Mouse (Mus musculus) adrenal gland, adult 18-20 months (tissue): ENCODE measurements at regions not wholly inside any gene's neighbourhood (a gene's known extent, or its start where the extent isn't known, plus 50 kb on each side); places are given as distances from the start of the nearest gene placed in this dataset.

Experiments
- DNase-seq, 2 experiments: peaks; one replicate each; pipeline ENCODE4 v3.0.0; 2021 to 2022; ENCODE audit warnings: low spot score in 2 of 2

DNA sequence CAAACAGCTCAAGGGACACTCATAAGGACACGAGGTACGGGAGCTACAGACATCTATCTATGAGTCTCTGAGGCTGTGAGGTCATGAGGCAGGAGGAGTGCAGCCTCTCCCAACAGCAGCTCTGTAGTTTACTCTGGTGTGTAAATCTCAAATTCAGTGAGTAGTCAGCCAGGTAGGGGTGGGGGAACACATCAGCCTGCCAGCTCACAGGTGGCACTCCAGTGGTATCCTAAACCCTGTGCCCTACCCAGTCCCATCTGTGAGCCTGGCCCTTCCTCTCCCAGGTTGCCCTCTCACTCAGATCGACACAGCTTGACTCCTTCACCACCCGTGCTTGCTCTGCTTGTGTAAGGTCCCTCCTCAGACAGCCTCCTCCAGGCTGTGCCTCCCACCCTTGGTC lies 202.2 kb downstream of the Sipa1l2 start:
- DNase-seq = no peak

DNA sequence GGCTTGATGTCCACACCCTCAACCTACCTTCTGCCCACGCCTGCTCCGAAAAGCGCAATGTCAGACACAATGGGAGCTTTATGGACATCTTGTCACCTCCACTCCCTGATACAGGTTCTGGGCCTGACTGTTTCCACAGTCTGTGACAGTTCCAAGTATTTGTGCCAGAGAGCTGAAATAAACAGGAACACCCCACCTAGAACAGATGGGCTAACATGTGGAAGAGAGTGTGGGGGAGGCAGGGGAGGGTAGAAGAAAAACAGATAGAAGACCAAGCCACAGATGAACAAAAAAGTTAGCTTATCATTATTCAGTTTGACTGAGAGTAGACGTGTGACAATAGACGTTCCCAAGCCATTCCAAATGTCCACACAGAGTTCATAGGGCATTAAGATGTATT lies 204.6 kb downstream of the Sipa1l2 start:
- DNase-seq = no peak

DNA sequence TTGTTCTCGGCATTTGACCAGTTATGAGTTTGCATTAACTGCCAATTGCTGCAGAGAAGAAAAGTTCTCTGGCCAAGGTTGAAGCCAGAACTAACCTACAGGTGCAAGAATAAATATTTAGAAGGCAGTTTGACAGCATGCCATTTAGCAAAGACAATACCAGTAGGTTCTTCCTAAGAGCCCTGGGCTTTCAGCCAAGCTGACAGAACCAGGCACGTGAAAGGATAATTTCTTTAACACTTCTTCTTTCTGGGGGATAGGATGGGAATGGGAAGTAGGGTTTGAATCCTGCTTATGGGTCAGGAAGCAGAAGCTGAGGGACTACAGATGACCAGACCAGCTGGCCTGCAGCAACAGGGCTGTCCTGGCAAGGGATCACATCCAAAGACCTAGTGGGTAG lies 210.2 kb downstream of the Sipa1l2 start:
- no peak for DNase-seq

DNA sequence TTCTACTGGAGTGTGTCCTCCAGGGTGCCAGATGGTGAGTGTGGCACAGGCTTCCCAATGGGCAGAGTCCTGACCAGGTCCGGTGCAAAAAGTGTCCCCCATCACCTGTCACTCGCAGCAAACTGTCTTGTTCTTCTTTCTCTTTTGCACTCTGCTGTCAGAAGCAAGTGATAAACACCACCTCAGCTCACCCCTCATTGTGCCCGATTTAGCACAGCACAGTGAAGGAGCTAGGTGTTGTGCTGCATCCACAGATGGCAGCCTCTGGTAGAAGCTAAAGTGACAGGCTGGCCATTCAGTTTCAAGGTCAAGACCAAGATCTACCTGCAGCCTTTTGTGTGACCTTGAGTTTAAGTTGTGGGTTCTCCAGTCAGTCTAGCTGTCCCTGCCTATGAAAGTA lies 211.8 kb downstream of the Sipa1l2 start:
- DNase-seq = no peak

DNA sequence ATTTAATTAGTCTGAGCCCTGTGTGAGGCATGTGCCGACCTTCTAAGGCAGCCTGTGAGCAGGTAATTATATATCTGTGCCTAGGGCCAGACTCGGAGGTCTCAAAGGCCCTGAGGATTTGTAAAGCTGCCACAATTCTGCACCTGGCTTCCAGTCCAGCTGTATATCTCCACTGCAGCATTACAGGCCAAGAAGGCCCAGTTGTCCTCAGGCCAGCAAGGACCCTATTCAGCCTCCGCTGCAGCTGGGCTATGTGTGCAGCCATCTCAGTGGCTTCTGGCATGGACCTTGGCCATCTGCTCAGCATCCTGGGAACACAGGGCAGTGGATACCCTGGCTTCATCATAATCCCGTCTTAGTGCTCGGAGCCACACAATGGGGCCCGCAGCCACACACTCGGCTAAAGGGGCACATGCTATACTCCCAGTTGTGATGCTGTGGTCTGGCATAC lies 214.5 kb downstream of the Sipa1l2 start:
- no peak for DNase-seq

DNA sequence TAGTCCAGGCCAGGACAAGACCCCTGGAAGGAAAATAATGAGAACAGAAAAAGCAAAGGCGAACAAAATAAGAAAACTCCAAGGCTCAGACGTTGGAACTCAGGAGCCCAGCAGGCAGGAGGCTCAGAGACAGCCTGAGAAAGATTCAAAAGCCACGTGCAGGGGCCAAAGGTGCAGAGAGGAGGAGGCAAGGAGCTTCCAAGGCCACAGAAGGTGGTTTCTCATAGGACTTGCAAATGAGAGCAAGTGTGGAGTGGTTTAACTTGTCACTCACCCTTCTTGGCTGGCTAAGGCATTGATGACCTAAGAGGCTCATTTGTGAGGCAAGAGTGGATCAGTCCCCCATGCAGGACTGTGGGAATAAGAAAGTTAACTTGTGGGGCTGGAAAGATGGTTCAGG lies 217.3 kb downstream of the Sipa1l2 start:
- DNase-seq = no peak

DNA sequence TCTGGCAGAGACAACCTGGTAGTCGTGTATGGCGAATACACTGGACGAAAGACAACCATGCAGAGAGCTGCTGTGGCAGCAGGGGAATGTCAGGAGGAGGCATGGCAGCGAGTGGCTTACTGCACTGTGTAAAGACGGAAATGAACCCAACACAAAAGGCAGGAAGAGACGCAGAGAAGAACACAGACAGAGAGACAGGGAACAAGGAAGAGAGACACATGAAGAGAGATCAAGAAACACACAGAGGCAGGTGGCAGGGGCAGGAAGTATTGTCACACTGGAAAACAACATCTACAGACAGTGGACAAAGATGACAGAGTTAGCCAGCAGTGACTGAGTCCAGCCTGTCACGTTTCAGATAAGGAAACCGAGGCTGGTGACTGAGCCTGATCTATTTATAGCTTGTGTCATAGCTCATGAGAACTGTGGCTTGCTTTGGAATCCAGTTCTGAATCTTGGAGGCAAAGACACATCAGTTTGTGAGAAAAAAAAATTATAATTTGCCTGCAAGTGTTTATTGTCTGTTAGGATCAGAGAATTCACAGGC lies 218.0 kb downstream of the Sipa1l2 start:
- no peak for DNase-seq

DNA sequence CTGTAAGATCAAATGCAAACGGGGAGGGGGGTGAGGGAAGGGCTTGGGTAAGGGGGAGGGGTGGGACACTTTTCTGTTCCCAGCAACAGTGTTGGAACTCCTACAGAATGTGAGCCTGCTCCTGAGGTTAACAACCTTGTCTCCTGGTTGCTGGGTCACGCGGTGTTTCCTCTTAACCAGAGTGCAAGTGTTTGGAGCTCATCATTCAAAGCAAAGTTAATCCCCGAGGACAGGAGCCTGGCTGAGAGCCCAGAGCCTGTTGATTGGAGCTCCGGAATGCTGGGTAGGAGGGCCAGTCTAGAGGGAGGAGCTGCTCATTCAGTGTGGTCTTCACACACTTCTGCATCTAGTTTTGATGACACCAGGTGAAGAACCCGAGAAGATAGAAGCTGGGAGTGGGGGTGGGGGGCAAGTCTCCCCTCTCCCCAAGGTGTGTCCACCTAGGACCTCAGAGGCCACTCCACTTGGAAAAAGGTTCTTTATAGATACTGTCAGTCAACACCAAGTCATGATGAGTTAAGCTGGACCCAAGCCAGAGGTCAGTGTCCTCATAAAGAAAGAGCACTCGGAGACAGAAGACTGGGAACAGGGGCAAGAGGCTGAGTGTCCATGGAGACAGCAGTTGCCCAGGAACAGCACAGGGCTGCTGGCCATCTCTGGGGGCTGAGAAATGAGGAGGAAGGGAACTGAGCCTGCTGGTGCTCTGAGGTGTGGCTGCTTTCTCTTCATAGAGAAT lies 220.2 kb downstream of the Sipa1l2 start:
- DNase-seq = peak; percentile 60 to 62

DNA sequence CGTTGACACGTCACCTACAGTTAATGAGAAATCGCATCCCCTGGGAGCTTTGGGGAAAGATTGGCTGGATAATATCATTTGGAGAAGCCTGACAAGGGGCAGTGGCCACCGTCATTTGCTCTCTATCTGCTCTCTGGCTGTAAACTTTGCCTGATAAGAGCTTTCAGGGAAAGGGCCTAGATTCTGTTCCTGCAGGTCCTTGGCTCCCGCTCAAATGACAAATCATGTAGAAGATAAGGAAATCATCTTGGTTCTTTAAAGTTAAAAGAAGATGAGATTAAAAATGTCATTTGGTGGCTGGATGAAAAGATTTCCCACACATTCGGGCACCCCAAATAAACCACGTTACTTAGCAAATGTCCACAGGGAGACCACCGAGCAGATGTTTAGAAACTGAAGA lies 223.4 kb downstream of the Sipa1l2 start:
- DNase-seq = no peak

DNA sequence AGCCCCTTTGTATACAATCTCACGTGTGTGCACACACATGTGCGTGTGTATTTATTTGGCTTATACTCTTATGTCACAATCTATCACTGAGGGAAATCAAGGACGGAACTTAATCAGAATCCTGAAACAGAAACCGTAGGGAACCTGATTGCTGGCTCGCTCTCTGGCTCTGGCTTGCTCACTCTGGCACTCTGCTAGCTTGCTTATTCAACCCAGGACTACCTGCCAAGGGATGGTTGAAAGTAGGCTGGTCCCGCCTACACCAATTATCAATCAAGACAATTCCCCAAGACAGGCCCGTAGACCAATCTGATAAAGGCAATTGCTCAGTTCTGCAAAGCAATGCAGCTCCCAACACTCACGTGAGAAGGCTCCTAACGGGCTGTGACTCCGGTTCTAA lies 224.0 kb downstream of the Sipa1l2 start:
- DNase-seq = no peak

DNA sequence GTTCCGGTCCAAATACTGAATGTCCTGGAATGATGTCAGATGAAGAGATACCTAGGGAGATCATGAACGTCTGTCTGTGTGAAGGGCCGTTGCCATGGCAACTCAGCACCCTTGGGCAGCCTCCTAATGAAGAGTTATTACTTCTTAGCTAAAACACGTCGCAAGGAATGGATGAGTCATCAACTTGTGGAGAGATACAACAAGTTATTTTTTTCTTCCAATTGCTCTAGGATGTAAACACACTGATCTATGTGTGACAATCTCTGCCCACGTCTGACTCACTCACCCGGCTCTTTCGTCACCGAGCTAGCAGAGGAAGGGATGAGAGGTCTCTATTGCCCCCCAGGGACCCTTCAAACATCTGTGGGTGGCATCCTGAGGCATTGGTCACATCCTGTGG lies 225.7 kb downstream of the Sipa1l2 start:
- peak; percentile 41 to 49 for DNase-seq

DNA sequence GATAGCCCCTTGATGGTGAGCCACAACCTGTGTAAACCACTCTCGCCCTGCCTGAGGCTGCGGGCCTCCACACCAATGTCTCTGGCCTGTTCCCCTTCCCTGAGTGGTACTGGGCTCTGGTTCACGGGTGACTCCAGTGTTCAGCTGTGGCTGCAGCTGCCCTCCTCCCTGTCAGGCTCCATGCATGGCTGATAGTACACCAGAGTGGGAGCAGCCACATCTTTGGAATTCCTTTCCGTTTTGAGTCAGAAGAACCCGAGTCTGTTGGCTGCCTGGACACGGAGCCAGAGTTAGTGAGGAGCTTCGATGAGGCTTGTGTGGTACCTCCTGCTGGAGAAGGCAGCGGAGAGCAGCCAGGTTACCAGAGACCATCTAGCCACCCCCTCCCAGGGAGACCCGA lies 227.1 kb downstream of the Sipa1l2 start:
- DNase-seq = no peak

DNA sequence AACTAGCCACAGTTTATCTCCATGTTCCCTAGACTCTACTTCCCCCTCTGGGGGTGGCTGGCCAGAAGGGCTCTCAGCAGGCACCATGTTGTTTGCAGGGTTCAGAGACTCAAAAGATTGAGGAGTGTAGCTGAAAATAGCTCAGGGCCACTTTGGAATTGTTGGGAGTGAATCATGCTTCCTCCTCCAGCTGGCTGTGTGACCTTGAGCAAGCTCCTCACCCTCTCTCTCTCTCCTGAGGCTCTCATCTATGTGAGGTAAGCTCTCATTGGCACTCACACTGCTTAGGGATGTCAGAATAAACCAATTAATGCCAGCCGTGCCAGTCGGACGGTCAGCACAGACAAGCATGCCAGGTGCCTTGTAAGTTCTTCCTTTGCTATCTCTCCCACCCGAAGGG lies 228.0 kb downstream of the Sipa1l2 start:
- DNase-seq = peak in 1 of 2 experiments; percentile 35

DNA sequence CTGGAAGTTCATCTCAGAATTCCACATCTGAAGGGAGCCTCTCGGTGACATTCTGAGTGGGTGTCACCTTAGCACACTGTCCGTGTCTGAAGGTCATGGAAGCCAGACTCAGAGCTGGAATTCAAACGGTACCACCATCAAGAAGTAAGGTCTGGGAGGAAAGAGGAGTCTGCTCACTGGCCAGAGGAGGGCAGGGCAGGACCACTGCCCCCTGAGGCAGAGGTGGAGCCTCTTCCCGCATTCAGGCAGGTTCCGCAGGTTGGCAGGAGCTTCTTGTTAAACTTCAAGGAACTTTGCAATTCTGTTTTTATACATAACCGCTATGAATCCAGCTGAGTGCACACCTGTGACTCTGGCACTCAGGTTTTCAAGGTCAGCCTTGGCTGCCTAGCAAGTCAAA lies 231.4 kb downstream of the Sipa1l2 start:
- no peak for DNase-seq

DNA sequence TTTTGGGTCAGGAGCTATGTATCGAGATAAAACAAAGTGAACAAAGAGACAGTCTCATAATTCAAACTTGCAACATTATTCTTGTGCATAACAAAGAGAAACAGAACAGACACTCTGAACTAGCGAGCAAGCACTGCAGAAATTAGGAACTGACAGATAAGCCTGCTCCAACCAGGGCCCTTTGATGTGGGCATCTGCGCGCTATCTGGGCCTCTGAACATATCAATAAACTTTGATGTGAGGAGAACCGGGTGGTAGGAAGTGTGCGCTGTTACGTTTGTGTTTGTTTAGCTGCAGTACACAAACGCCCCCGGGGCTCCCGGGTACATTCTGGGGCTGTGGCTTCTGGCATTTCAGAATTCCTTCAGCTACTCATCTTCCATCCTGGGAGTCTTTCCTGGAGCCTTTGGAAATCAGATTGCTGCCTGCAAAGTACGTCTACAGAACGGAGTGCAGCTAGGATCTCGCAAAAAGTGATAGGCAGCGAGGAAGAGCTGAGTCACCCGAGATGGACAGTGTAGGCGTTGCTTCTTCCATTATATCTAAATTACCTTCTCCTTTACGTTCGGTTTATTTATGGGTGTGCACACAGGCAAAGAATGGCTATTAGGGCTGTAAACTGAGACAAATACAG lies 232.0 kb downstream of the Sipa1l2 start:
- DNase-seq = peak in 1 of 2 experiments; percentile 17

DNA sequence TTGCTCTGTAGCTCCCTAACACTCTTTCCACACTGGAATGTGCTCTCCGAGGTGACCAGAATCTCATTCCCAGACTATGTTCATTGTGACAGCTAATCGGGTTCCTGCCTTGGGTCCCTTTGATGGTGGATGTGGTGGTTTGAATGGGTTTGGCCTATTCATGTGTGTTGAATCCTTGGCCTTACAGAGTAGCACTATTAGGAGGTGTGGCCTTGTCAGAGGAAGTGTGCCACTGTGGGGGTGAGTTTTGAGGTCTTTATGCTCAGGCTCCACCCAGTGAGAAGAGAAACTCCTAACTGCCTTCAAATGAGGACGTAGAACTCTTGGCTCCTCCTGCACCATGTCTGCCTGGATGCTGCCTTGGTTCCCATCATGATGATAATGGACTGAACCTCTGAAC lies 232.8 kb downstream of the Sipa1l2 start:
- no peak for DNase-seq

DNA sequence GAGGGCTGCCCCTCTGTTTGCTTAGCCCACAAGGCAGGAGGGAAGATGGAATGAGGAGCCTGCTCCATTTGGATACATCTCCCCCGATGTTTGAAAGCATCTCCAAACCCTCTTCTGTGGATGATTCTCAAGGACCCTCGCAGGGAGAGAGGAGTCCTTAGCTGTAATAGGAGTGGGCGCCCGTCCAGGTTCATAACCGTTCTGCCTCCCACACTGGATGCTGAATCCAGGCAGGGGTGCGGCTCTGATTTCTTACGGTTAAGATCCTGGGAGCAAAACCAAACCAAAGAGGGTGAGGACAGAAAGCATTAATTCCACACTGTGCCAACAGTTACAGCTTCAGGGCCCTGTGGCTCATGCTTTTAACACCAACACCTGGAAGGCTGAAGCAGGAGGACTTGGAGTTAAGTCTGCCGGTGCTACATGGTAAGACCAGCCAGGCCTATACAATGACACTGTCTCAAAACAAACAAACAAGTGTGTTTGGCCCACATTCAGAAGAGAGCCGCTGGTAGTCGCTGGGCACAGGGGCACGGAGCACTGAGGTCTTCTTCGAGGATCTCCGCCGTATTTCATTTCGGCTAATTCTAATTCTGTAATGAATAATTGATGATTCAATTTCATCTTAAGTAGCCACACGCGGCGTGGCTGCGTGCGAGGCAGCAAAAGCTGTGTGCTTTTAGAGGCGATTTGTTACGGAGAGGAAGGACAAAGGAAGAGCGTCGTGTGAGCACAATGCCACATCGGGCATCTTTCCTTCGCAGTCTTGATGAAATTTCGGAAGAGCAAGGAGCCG lies 233.8 kb downstream of the Sipa1l2 start:
- DNase-seq = no peak

DNA sequence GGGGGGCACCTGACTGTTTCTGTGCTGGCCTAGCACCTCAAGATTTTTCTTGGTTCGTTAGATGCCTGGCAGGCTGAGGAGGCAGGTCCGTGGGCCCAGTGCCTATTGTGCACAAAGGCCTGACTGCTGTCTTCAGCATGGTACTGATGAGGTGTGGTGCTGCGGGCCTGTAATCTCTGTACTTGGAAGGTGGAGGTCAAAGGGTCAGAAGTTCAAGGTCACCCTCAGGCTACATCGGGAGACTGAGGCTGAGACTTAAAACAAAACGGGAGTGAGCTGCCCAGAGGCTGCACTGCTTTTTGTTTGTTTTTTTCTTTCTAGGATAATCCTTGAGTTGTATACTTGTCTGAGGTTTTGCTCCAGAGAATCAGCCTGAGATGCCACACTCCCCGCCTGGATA lies 234.4 kb downstream of the Sipa1l2 start:
- no peak for DNase-seq

DNA sequence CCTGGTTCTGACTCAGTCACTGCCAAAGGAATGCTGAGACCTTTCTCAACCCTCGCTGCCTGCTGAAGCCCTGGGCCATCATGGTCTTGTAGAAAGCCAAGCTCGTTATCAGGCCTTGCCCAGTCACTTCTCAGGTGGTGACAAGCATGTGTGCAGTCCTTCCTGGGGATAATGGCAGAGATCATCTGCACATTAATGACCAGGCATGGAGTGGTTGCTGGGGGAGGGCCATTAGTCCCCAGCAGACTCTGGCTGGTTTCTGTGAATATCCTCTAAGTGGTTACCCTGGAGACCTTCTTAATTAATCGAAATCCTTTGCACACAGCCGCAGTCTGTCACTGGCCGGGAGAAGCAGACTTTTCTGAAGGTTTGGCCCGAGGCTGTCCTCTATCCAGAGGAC lies 239.0 kb downstream of the Sipa1l2 start:
- DNase-seq = no peak

DNA sequence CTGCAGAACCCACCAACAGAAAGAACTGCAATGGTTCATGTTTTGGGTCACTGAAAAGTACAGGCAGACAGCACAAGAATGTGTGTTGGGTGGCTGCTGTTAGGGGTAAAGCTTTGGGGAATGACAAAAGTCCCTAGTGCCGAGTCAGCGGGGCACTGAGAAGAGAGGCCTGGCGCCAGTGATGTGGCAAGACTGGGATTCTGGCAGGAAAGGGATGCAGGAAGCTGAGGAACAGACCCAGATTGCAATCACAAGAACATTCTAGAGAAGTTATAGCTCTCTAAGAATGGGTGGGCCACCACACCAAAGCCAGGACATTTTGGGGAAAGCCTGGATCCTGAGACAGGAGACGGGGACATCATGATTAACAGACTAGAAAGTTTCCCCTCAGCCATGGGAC lies 241.0 kb downstream of the Sipa1l2 start:
- no peak for DNase-seq

DNA sequence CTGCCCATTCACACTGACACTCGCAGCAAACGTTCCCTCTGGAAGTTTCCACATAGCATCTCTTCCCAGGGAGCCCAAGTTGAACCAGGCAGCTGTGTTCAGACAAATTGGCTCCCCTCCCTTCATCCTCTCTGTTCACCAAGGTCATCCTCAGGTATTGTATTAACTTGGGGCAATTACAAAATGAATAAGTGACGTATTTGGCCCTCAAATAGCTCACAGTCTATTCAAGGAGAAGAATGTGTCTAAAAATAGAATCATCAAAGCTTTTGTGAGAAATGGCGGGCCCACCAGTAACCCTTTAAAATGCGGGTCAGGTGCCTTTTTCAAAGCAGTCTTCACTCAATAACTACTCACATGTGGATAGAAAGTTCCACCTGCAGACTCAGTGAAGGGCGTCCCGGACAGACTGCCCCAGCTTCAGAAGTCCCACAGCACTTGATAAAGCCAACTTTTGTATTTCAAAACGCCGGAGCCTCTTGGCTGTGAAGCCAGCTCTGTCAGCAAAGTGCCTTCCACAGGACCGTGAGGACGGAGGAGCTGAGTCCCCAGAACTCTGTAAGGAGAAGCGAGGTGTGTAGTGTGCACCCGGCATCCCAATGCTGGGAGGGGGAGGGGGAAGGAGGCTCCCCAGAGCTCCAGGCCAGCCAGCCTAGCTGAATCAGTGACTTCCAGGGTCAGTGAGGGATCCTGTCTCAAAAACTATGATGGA lies 241.9 kb downstream of the Sipa1l2 start:
- DNase-seq = no peak
